ENCODE assay signal across 8 mouse cellular contexts in the genomic region with DNA sequence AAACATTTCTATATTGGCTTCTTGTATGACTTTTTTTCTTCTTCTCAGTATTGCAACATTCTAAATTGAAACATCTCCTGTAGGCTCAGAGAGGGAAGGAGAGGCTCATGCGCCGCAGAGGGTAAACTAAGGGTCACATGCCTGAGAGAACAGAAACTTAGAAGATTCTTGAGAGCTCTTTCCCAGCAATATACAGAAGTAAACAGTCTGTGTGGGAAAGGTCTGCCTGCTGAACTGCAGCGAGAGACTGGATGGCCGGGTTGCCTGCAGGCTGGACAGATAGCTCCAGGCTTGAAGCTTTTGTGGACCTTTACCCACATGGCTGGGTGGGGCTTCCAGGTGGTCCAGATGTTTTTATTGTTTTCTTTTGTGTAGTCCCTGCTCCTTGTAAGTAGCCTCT. TPM values are rescaled to one million over a fixed set of nuclear protein-coding genes. Genes with fewer than 3 reads are reported as not detected.
DNase-seq lines count a peak whose midpoint lies in the region; ATAC-seq and TF ChIP-seq lines count a peak whose summit lies in the region.

No protein-coding gene starts in this region.

- peak overlapping the region; percentile 3; the same call in 1 of the 2 replicates for H3K27ac ChIP-seq in liver, adult 2 months (replicated peaks; ENCODE audit: insufficient read depth, low read depth, low read length)
- peak overlapping the region; percentile 81 for H3K27ac ChIP-seq in lung, embryonic 16.5 days (ENCODE audit: low read length)
- peak overlapping the region; percentile 78 for H3K27ac ChIP-seq in stomach, postnatal 0 days (replicated peaks)

- DNase-seq in liver, adult 2 months (ENCODE audit: extremely low read depth, low read depth, low spot score), result peak; percentile 40
- DNase-seq in liver, result no peak
- peak; percentile 13 to 16 for DNase-seq in heart, postnatal 14 days
- DNase-seq in stomach, postnatal 0 days (ENCODE audit: low spot score), result no peak
- no peak for DNase-seq in right cerebral cortex, postnatal 14 days
- DNase-seq in cerebellum, adult 11 months, result no peak
- DNase-seq in left cerebral cortex, postnatal 14 days (ENCODE audit: low spot score in 2 of 2), result no peak

- peak overlapping the region; percentile 27; the same call in 1 of the 2 replicates for H3K4me2 ChIP-seq in lung, embryonic 16.5 days (ENCODE audit: low read depth, low read length)
- H3K4me2 ChIP-seq in stomach, postnatal 0 days (replicated peaks; ENCODE audit: low read depth), result peak overlapping the region; percentile 32; the same call in 1 of the 2 replicates

- no peaks in the 10 kb centered on the region for H3K36me3 ChIP-seq in liver, adult 2 months (ENCODE audit: control insufficient read depth, insufficient read depth, low read length)
- H3K36me3 ChIP-seq in lung, embryonic 16.5 days (ENCODE audit: control insufficient read depth, insufficient read depth, low read length), result no peaks in the 10 kb centered on the region
- H3K36me3 ChIP-seq in stomach, postnatal 0 days (ENCODE audit: control insufficient read depth, insufficient read depth, low read length), result no peaks in the 10 kb centered on the region

- 57% methylated on average over 4 of the region's 4 CpGs for WGBS in liver, adult 2 months
- 3% methylated on average over 4 of the region's 4 CpGs for WGBS in lung, embryonic 16.5 days
- 8% methylated on average over 4 of the region's 4 CpGs for WGBS in stomach, postnatal 0 days

- no peak overlapping the region for H3K9ac ChIP-seq in liver, adult 2 months (ENCODE audit: low read depth, low read length)
- H3K9ac ChIP-seq in lung, embryonic 16.5 days (ENCODE audit: low read length), result no peak overlapping the region
- no peak overlapping the region for H3K9ac ChIP-seq in stomach, postnatal 0 days (ENCODE audit: low read length)

- H3K79me2 ChIP-seq in liver, adult 2 months (ENCODE audit: control insufficient read depth, insufficient read depth, low read length), result no peaks in the 10 kb centered on the region

- H3K4me3 ChIP-seq in liver, adult 2 months (ENCODE audit: insufficient read depth, low read depth, low read length), result no peak overlapping the region
- H3K4me3 ChIP-seq in lung, embryonic 16.5 days (ENCODE audit: low read length), result no peak overlapping the region
- no peak overlapping the region for H3K4me3 ChIP-seq in stomach, postnatal 0 days (ENCODE audit: low read depth, low read length)

- H3K27me3 ChIP-seq in liver, adult 2 months (ENCODE audit: control insufficient read depth, insufficient read depth, low read length), result no peaks in the 10 kb centered on the region
- H3K27me3 ChIP-seq in lung, embryonic 16.5 days (ENCODE audit: control insufficient read depth, insufficient read depth, low read depth, low read length), result no peaks in the 10 kb centered on the region
- no peaks in the 10 kb centered on the region for H3K27me3 ChIP-seq in stomach, postnatal 0 days (ENCODE audit: control insufficient read depth, insufficient read depth, low read length)

- no peak for TF ChIP-seq EP300 in stomach, postnatal 0 days (optimal IDR thresholded peaks at IDR 0.05)

- intact Hi-C loops in heart, postnatal 14 days (cut with DNase I), result no loop called here
- intact Hi-C loops in left cerebral cortex, postnatal 14 days (cut with DNase I), result no loop called here

- ATAC-seq in lung, embryonic 16.5 days (ENCODE audit: low read depth), result peak; percentile 80
- peak; percentile 46; the same call in 1 of the 2 replicates for ATAC-seq in stomach, postnatal 0 days (ENCODE audit: low FRiP score, low TSS enrichment)

- no peak for TF ChIP-seq POLR2A in liver, adult 2 months (IDR thresholded peaks at IDR 0.05; ENCODE audit: extremely low read depth, insufficient read depth, low read length)

- no peaks in the 10 kb centered on the region for H3K9me3 ChIP-seq in lung, embryonic 16.5 days (ENCODE audit: control insufficient read depth, low read length)
- H3K9me3 ChIP-seq in stomach, postnatal 0 days (ENCODE audit: control insufficient read depth, low read length), result no peaks in the 10 kb centered on the region

- H3K4me1 ChIP-seq in liver, adult 2 months (ENCODE audit: control insufficient read depth, insufficient read depth, low read length), result peaks cover 14% of the 10 kb centered on the region
- H3K4me1 ChIP-seq in lung, embryonic 16.5 days (replicated peaks; ENCODE audit: control insufficient read depth, insufficient read depth, low read length), result peaks cover 28% of the 10 kb centered on the region
- 0 out of 2 replicates have a peak, but pooled peaks cover 5% of the 10 kb centered on the region for H3K4me1 ChIP-seq in stomach, postnatal 0 days (replicated peaks; ENCODE audit: control insufficient read depth, insufficient read depth)

- no peak for TF ChIP-seq CTCF in liver, adult 2 months (IDR thresholded peaks at IDR 0.05; ENCODE audit: low read depth, low read length)
- no peak for TF ChIP-seq CTCF in stomach, postnatal 0 days (IDR thresholded peaks at IDR 0.05; ENCODE audit: low read depth)

RNA-seq across cellular contexts. Expression of a gene that starts 43.9 kb away (rescaled TPM):
- 4.9 and 5.2 TPM in 2 replicates for total RNA-seq in liver, adult 2 months (2014; rRNA removed)
- polyA plus RNA-seq in liver, adult 2 months (2012; rRNA removed), result 1.2 TPM in 2 replicates
- total RNA-seq in heart, postnatal 14 days (2021), result 1 to 10 TPM; 1.7 to 1.8 TPM
- 12.8 and 13.7 TPM in 2 replicates for polyA plus RNA-seq in lung, embryonic 16.5 days (2015; fragmentation: Nextera tagmentation; extraction: Ambion mirVana)
- polyA plus RNA-seq in stomach, postnatal 0 days (2015; fragmentation: Nextera tagmentation; extraction: Ambion mirVana), result 9.5 and 10.2 TPM in 2 replicates
- total RNA-seq in left cerebral cortex, postnatal 14 days (2021), result 1 to 10 TPM; 7.9 to 9.7 TPM

RNA-seq across cellular contexts. Expression of a gene that starts 44.0 kb away (rescaled TPM):
- 16.0 and 18.7 TPM in 2 replicates for total RNA-seq in liver, adult 2 months (2014; rRNA removed)
- polyA plus RNA-seq in liver, adult 2 months (2012; rRNA removed), result 5.2 and 6.7 TPM in 2 replicates
- total RNA-seq in heart, postnatal 14 days (2021), result 10 to 100 TPM; 20.1 to 21.1 TPM
- polyA plus RNA-seq in lung, embryonic 16.5 days (2015; fragmentation: Nextera tagmentation; extraction: Ambion mirVana), result 67.0 and 74.6 TPM in 2 replicates
- polyA plus RNA-seq in stomach, postnatal 0 days (2015; fragmentation: Nextera tagmentation; extraction: Ambion mirVana), result 23.6 and 25.2 TPM in 2 replicates
- 1 to 10 TPM; 7.4 to 9.5 TPM for total RNA-seq in left cerebral cortex, postnatal 14 days (2021)

RNA-seq across cellular contexts. Expression of a gene that starts 57.4 kb away (rescaled TPM):
- 6.4 and 9.1 TPM in 2 replicates for total RNA-seq in liver, adult 2 months (2014; rRNA removed)
- polyA plus RNA-seq in liver, adult 2 months (2012; rRNA removed), result 3.0 and 4.7 TPM in 2 replicates
- 10 to 100 TPM; 24.5 to 34.7 TPM for total RNA-seq in heart, postnatal 14 days (2021)
- polyA plus RNA-seq in lung, embryonic 16.5 days (2015; fragmentation: Nextera tagmentation; extraction: Ambion mirVana), result 78.7 and 81.8 TPM in 2 replicates
- 13.9 and 17.9 TPM in 2 replicates for polyA plus RNA-seq in stomach, postnatal 0 days (2015; fragmentation: Nextera tagmentation; extraction: Ambion mirVana)
- 10 to 100 TPM; 33.9 to 37.1 TPM for total RNA-seq in left cerebral cortex, postnatal 14 days (2021)

Comparison
In these comparisons a context has a peak if more than half of its experiments do, and no peak if none do; other contexts are left out.
1. DNase-seq: peak in liver, adult 2 months (single experiment) and heart, postnatal 14 days (2 of 2); none in liver (single experiment), stomach, postnatal 0 days (single experiment), right cerebral cortex, postnatal 14 days (single experiment), cerebellum, adult 11 months (single experiment) and left cerebral cortex, postnatal 14 days (0 of 2).
2. H3K27ac ChIP-seq: peak in every context shown above with its lines; median percentile 81 in lung, embryonic 16.5 days; 78 in stomach, postnatal 0 days; 3 in liver, adult 2 months.